Mouse (Mus musculus) heart, postnatal 36 days (tissue): ENCODE data around the gene Xrcc3. TPM values are rescaled to one million over a fixed set of nuclear protein-coding genes. Genes with fewer than 3 reads are reported as not detected.

Source experiments
- DNase-seq, 2 experiments: peaks; one replicate each; pipeline ENCODE4 v3.0.0; 2021 to 2022
- intact Hi-C: fragments of 180-260 bp; cut with DNase I; formaldehyde crosslinking; loops from one replicate; pipeline ENCODE4 v1.15.1; 2025
- total RNA-seq, 2 experiments: library from RNA; stranded (reverse); gene quantifications; 2 replicates each; pipeline ENCODE4 v1.2.3; 2021

Xrcc3 gene
- total RNA-seq, result 1 to 10 TPM in 1 of 2 experiments, under 1 TPM in 1; 0.76 to 1.9 TPM

DNA sequence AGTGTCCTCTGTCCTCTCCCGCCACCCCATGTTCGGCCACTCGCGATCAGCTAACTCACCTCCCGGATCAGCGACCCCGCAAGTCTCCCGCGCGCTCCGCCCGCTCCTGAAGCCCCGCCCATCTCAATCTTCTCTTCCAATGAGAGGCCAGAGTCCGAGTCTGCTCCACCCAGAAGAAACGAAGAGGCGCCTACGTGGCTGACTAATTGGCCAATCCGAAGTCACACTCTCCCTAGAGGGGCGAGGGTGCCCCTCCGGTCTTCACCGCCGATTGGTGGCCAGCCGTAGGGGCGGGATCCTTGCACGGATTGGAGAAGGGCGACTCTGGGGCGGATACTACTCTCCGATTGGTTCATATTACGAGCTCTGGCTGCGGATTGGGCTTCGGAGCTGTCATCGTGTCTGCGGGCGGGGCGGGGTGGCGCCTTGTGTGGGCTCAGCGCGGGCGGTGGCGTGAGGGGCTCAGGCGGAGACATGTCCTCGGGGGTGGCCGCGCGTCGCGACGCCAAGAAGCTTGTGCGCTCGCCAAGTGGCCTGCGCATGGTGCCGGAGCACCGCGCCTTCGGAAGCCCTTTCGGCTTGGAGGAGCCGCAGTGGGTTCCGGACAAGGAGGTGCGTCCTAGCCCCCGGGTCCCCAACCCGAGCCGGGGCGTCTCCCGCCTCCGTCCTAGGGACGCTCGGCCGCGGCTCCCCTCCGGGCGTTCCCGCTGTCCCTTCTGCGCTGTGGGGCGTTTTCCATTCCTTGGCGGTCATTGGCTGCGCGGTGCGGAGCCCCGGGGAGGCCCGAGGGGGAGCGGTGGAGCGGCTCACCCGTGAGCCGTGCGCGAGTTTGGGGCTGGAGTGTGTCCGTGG lies at the start of gene Xrcc3, which contains the start of gene Zfyve21:
Xrcc3 (minus strand) TSS at position 108 of the 852 bp plus-strand sequence.
Zfyve21 (plus strand) TSS at position 405 of the 852 bp plus-strand sequence.
- peak; percentile 93 for DNase-seq
- intact Hi-C loops, result no loop called here

DNA sequence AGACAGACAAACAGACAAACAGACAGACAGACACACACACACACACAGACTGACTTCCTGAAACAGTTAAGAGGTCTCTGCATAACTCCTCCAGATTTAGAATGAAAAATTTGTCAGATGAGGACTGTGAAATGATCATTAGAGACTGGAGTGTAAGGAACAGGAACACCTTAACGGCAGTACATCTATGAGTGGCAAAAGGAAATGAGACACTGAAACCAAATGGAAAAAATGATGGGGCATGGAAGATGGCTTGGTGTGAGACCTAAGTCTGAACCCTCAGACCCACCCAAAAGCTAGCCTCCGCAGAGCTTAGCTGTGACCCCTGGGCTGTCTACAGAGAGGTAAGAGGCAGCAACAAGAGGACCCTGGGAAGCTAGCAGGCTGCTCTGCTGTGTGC lies 41.8 kb upstream of the Xrcc3 start:
- intact Hi-C loops, result no loop called here
- DNase-seq, result no peak

DNA sequence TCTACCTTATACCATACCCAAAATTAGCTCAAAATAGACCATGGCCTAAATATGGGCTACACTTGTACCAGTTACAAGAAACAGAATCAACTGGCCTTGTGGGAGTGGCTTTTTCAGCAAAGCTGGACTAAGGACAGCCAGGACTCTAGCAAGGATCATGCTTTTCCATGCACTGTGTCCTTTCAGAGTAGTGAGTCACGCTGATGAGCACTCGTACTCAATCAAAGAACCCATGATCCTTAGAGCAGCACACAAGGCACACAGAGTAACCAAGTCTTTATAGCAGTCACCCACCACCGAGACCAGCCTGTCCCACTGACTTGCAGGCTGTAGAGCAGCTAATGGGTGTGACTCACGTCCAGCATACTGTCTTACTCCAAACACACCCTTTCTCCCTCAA lies 39.9 kb upstream of the Xrcc3 start:
- intact Hi-C loops, result no loop called here
- no peak for DNase-seq

DNA sequence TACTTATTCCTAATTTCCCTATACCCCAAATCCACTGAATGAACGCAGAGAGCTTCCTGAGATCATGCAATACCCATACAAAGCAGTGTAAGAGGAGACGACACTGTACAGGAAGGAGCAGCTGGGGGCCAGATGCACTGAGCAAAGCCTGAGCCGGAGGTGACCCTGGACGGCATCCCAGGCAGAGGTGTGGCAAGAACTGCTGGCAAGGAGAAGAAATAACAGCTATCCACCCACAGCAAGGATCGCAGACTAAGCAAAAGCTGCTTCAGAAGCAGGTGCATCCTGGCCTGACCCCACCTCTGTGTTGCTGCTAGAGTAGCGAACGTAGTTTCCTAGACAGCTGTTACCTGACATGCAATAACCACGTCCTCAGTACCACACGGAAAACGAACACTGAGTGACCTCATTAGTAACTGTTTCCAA lies 39.4 kb upstream of the Xrcc3 start:
- intact Hi-C loops, result no loop called here
- DNase-seq, result peak; percentile 52 to 54

DNA sequence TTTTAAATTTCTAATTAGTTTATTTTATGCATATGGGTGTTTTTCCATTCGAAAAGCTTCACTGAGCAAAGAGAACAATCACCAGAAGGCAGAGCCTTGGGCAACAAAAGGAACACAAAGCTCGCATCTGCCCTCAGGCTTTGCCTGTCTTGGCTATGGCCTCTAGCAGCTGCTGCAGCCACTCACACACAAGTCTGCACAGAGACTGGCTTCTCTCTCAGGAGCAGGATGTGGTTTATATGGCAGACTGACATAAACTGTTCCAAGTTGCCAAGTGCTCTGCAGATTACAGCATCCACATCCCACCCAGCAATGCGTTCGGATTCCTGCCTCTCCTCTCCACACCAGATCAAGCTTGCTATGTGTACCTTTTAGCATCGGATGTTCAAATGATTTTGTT lies 38.1 kb upstream of the Xrcc3 start:
- DNase-seq, result no peak
- intact Hi-C loops, result no loop called here

DNA sequence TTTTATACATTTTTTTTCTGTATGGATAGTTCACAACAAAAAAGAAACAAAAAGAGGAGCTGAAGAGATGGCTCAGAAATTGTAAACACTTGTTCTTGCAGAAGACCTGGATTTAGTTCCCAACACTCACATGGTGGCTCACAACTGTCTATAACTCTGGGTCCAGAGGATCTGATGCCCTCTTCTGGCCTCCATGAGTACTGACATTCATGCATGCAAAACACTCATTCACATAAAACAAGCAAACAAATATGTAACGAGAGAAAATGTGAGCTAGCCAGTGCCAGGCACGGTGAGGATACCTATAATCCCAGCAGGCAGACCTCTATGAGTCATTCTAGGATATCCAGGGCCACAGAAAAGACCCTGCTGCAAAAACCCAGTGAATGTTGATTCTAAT lies 37.6 kb upstream of the Xrcc3 start:
- intact Hi-C loops, result no loop called here
- DNase-seq, result no peak

DNA sequence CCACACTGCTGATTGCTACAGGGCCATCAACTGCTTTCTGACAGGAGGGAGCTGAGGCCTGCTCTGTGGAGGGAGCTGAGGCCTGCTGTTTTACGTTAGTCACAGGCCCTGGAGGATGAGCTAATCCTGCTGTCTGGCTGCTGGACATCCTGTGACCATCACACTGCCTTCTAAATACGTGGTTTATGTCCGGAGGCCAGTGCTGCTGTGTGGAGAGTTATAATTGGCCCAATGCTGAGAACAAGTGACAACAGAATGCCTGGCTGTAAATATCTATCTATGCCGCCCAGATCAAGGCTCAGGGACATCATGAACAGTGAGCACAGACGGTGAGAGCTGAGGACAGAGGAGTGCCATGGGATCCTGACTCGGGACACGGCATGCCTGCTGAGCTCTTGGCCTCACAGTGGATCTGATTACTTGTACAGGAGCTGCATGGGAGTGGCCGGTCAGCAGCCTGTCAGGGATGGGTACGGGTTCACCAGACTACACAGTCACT lies 34.7 kb upstream of the Xrcc3 start:
- no peak for DNase-seq
- intact Hi-C loops, result no loop called here

DNA sequence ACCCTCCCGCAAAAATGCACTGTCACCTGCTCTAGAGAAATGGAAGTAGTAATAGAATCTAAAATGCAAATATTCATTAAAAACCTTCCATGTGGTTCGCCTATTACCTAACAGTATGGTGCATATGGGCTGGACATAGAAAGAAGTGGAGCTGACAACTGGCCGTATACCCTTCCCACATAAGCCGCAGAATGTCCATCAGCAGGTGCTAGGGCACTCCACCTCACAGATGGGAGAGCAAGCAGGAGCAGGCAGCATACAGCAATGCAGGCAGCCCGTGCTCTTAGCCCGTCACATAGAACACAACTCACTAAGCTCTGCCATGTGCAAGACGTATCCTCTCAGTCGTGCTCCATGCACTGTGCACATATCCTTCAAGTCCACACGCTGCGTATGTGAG lies 33.1 kb upstream of the Xrcc3 start:
- DNase-seq, result no peak
- intact Hi-C loops, result no loop called here

DNA sequence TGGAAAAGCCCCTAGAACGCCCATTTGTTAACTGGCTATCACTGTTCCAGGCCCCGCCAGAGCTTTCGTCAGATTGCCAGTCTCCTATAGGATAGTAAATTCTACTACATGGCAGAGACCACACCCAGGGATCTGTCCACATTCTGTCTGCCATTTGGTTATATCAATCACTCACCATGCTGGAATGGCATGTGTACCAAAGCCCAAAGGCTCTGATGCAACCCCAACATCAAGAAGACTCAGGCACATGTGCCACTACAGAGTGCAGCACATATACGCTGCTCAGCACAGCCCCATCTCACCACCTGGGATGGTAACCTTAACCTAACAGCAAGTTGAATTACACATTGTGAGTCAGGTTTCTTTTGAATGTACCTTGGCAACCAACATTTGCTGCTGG lies 32.3 kb upstream of the Xrcc3 start:
- no peak for DNase-seq
- intact Hi-C loops, result no loop called here

DNA sequence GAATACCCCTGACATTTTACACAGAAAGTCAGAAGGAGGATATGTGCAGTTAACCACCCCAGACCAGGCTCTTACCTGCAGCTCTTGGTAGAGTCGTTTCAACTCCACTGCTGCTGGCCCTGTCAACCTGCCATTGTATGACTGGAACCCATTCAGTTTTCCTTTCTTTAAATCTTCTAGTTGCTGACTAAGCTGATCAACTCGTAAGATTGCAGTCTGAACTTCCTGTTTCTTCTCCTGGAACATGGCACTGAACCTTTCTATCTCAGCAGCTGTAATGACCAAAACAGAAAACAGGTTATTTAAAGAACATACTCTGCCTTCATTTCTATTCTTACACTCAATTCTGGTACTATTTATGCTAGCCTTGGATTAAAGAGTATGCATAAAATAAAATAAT lies 29.8 kb upstream of the Xrcc3 start:
- no peak for DNase-seq
- intact Hi-C loops, result no loop called here

DNA sequence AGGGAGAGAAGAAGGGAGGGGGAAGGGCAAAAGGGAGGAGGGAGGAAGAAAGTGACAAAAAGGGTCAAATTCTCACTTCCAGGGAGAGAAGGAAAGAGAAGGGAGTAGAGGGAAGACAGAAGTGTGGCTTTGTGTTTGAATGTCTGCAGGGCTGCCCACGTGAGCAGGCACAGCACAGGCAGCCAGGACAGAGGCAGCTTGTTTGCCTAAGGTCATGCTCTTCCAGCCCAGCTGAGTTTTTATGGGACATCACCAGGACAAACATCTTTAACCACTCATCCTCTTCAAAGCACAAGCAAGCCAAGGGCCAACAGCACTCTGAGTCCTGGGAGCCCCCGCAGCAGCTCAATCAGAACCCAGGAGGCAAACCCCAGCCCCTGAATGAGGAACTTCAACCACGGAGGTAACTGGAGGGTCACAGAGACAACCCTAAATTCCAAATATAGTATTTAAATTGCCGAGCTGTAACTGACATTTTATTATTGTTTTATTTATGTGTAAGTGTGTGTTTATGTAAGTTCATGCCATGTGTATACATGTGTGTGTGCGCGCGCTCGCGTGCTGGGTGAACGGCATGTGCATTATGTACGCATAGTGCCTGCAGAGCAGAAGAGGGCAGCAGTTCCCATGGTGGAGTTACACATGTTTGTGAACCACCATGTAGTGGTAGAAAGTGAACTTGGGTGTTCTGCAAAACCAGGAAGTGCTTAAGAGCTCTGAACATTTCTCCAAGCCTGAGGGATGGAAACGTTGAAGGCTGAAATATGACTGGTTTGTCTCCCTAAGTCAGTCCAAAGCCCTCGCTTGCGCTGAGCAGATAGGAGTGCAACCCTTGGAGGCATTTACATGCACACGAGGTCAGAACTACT lies 29.1 kb upstream of the Xrcc3 start:
- intact Hi-C loops, result no loop called here

DNA sequence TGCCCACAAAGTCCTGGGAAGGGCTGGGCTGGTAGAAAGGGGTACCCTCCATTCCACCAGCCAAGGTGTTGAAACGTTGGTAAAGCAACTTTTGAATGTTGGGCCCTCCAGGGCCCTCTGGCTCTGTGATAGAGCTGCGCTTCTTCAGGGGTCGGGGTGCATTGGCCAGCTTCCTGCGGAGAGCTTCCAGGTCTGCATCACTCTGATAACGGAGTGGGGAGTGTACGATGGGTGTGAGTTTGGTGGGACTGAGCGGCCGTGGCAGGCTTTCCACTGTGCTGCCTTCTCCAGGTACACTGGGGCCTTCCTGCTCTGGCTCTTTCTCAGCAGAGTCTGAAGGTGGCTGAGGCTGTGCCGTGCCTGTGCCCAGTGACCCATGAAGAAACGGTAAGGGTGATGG lies 19.8 kb upstream of the Xrcc3 start:
- intact Hi-C loops, result no loop called here
- no peak for DNase-seq

More for the DNA sequence above, 29.1 kb upstream of the Xrcc3 start:
- DNase-seq, result no peak

DNA sequence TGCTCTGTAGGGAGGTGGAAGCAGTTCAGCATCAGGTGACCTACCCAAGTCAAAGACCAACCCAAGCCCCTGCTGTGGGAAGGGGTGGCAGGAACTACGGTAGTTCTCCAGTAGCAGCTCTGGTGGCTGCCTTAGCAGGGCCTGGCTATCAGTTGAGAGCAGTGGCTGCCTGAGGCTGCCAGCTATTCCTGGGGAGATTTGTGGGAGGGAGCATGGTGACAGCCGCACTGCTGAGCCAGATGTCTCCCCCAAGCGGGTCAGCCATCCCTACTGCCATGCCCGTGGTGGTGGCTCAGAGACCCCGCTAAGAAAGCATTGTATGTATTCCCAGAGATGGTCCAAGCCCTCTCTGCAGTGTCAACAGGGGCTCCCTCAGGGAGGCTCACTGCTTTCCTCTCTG lies 19.0 kb upstream of the Xrcc3 start:
- no peak for DNase-seq
- intact Hi-C loops, result no loop called here

DNA sequence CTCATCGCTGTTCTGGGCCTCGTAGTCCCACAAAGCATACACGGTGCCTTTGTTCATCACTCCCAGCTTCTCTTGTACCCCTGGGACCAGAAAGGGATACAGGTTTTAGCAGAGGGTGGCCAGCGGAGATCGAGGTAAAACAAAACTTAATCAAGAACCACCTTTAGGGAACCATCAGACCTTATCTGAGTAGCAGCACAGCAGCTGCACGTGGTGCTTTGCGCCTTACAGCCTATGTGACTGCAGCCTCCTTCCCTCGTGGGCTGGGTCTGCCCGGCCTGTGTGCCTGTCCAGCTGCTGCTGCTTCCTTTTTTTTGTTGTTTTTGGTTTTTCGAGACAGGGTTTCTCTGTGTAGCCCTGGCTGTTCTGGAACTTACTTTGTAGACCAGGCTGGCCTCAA lies 16.7 kb upstream of the Xrcc3 start:
- intact Hi-C loops, result no loop called here

DNA sequence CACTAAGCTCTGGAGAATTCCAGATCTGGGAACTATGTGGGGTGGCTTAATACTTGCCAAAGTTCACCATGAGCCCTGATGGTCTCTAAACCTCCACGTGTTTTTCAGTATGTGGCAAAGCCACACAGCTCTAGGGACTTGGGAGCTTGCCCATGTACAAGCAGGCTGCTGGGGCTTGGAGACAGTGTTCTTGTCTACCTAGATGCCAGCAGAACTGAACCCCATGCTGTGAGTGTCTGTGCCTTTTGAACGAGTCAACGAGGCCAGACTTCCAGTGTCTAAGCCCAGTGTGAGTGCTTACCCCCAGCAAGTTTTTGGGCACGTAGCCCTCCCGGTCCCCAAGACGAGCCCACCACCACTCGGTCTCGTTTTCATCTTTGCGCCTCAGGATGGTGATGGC lies 16.3 kb upstream of the Xrcc3 start:
- intact Hi-C loops, result no loop called here
- DNase-seq, result no peak

More for the DNA sequence above, 16.7 kb upstream of the Xrcc3 start:
- no peak for DNase-seq

DNA sequence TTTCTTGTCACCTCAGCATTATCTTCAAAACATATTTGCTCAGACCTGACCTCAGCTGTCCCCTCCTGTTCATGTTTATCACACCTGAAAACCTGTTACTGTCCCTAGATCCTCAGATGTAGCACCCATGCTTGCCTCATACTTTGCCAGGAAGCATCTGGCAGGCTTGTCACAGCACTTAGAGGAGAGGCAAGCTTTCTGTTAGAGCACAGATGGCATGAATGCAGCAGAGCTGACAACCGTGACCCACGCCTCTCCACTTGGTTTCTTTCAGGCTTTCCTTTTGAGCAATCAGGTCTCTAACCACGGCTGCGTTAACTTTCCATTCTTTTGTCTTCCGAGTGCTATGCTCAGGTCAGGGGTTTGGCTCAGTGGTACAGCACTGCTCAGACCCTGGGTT lies 15.8 kb upstream of the Xrcc3 start:
- intact Hi-C loops, result no loop called here
- no peak for DNase-seq

DNA sequence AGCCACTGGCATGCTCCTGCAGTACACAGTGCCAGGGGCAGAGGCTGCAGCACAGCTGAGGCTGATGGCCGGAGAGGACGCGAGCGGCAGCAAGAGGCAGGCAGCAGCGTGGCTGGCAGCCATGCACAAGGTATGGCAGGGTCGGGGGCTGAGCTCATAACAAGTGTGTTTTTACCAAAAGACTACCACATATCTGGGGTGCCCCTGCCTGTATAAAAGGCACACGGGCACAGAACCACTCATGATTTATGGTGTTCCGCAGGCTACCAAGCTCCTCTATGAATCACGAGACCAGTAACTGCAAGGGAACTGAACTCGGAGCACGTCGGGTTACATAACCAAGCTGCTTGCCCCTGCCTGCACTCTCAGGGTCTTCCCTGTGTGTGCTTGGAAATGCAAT lies 13.9 kb upstream of the Xrcc3 start:
- intact Hi-C loops, result no loop called here
- no peak for DNase-seq

DNA sequence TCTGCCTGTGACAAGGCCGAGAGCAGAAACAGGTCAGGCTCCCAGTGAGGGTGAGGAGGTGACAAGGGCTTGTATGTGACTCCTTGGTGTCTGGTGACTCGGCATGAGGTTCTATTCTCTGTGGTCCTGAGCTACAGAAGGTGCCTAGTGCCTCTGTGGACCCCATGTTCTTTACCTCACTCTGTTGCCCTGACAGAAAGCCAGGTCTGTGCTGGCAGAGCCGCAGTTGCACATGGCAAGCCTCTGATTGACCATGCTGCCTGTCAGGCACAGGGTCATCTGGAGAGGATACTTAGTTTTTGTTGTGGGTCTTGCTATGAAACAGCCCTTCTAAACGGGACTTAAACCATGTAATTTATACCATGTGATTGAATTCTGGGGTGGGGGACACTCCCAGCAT lies 8.3 kb upstream of the Xrcc3 start:
- intact Hi-C loops, result no loop called here
- DNase-seq, result no peak

DNA sequence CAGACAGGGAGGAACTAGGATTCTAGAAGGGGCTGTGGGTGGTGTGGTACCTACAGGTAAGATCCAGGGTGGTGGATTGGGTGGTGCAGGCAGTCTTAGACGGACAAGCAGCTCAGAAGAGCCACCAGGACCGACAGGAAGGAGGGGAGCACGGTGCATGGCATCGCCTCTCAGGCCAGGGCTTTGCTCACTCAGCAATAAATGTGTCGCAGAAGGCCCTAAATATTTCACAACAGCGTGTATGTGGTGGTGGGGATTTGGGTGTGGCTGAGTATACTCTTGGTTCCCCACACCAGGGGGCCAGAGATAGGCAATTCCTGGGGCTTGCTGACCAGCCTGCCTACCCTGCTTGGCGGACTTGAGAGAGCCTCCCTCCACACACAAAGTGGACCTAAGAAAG lies 7.0 kb upstream of the Xrcc3 start:
- no peak for DNase-seq
- intact Hi-C loops, result no loop called here

DNA sequence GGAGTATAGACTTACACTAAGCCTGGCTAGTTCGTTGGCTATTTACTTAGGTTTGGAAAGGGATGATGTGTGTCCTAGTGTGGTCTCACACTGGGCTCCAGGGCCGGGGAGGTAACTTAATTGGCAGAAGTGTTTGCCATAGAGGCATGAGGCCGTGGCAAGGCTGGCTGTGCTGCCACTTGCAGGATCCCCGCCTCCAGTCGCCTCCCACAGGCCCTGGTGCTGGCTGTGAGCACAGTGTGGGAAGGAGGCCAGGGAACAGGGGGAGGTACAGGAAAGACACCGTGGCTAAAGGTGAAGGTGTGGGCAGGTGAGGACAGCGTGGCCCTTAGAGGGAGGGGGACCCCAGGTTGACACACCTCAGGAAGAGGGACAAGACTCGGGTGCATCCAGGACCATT lies 6.3 kb upstream of the Xrcc3 start:
- DNase-seq, result no peak
- intact Hi-C loops, result no loop called here

DNA sequence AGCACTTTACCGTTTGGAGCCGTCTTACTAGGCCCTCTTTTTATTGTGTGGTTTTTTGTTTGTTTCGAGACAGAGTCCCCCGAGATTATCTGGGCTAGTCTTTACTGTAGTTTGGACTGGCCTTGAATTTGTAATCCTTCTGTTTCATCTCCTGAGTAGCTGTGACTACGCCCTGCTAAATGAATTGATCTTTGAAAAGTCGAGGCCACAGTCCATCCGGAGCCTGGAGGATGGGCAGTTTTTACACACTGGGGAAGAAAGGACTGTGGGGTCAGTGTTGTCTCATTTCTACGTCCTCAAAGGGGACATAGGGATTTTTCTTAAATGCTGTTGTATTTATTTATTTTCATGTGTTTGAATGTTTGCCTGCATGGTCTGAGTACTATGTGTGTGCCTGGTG lies 4.3 kb upstream of the Xrcc3 start:
- DNase-seq, result no peak
- intact Hi-C loops, result no loop called here

DNA sequence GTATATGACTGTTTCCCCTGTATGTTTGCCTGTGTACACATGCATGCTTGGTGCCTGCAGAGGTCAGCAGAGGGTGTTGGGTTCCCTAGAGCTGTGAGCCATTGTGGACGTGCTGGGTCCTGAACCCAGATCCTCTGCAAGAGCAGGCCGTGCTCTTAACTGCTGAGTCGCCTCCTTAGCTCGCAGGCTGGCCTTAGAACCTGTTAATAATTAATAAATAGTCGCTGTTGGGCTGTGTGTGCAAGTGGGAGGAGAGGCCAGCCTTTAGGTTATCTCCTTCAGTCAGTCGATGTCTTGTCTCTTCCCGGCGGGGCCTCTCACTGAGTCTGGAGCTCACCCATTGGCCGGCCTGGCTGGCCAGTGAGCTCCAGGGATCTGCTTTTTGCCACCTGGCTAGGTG lies 3.3 kb upstream of the Xrcc3 start:
- DNase-seq, result no peak
- intact Hi-C loops, result no loop called here
